Mouse (Mus musculus): ENCODE measurements around the gene Rita1. TPM values are rescaled to one million over a fixed set of nuclear protein-coding genes. Genes with fewer than 3 reads are reported as not detected.

The Rita1 gene
- polyA plus RNA-seq, 1 experiment from 2014 or later, result 3.4 TPM

DNA sequence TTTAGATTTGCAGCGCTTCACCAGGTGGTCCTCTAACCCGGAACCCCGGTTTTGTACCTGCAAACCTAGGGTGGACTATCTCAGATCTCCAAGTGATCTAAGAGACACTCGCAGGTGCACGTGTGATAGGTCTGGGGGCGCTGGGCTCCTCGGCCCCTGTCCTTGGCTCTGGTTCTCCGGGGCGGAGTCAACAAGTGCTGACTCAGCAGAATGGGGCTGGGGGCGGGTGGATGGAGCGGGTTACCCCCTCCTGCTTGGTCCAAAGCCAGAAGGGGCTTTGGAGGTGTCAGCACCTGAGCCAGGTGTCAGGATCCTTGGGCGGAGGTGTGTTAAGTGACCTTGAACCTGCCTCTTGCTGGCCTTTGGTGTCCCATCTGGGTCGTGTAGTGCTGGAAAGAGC, 37.5 kb upstream of the Rita1 start:
- H3K9me3 ChIP-seq (ENCODE audit: low read length), result no peaks in the 10 kb centered on the region
- 0 out of 2 replicates have a peak overlapping the region, but pooled peaks have one; percentile 37 for H3K4me3 ChIP-seq (ENCODE audit: low read depth, low read length)
- H3K4me2 ChIP-seq (ENCODE audit: low read depth, low read length), result peak overlapping the region; percentile 66; the same call in 1 of the 2 replicates
- WGBS (ENCODE audit: insufficient replicate concordance), result 24% methylated on average over 13 of the region's 13 CpGs
- H3K27ac ChIP-seq (ENCODE audit: low read depth), result no peak overlapping the region
- TF ChIP-seq EP300 (IDR thresholded peaks at IDR 0.05; ENCODE audit: low read depth) (no peak), CTCF (IDR thresholded peaks at IDR 0.05; ENCODE audit: low read depth) (no peak)
- peaks cover 27% of the 10 kb centered on the region for H3K27me3 ChIP-seq (ENCODE audit: insufficient read depth, low read length)
- DNase-seq (no peak), ATAC-seq (no peak)
- H3K9ac ChIP-seq (replicated peaks), result no peak overlapping the region
- peaks cover 13% of the 10 kb centered on the region for H3K4me1 ChIP-seq (ENCODE audit: insufficient read depth)
- no peaks in the 10 kb centered on the region for H3K36me3 ChIP-seq (replicated peaks; ENCODE audit: insufficient read depth, low read length)

GRCm38 (mm10) chr5:120649374-120649933, 37.1 kb upstream of the Rita1 start:
- Histone ChIP-seq H3K36me3 (replicated peaks; ENCODE audit: insufficient read depth, low read length) (no peaks in the 10 kb centered on the region), H3K9me3 (ENCODE audit: low read length) (no peaks in the 10 kb centered on the region), H3K4me3 (ENCODE audit: low read depth, low read length) (peak overlapping the region; percentile 37), H3K9ac (replicated peaks) (0 out of 2 replicates have a peak overlapping the region, but pooled peaks have one; percentile 19), H3K27me3 (ENCODE audit: insufficient read depth, low read length) (peaks cover 27% of the 10 kb centered on the region), H3K4me1 (ENCODE audit: insufficient read depth) (peaks cover 13% of the 10 kb centered on the region), H3K4me2 (ENCODE audit: low read depth, low read length) (peak overlapping the region; percentile 66), H3K27ac (ENCODE audit: low read depth) (no peak overlapping the region)
- WGBS (ENCODE audit: insufficient replicate concordance), result 2% methylated on average over 21 of the region's 21 CpGs
- DNase-seq (no peak), ATAC-seq (peak; percentile 24; the same call in 1 of the 2 replicates)
- TF ChIP-seq EP300 (IDR thresholded peaks at IDR 0.05; ENCODE audit: low read depth), result no peak
- TF ChIP-seq CTCF (IDR thresholded peaks at IDR 0.05; ENCODE audit: low read depth), result no peak

DNA sequence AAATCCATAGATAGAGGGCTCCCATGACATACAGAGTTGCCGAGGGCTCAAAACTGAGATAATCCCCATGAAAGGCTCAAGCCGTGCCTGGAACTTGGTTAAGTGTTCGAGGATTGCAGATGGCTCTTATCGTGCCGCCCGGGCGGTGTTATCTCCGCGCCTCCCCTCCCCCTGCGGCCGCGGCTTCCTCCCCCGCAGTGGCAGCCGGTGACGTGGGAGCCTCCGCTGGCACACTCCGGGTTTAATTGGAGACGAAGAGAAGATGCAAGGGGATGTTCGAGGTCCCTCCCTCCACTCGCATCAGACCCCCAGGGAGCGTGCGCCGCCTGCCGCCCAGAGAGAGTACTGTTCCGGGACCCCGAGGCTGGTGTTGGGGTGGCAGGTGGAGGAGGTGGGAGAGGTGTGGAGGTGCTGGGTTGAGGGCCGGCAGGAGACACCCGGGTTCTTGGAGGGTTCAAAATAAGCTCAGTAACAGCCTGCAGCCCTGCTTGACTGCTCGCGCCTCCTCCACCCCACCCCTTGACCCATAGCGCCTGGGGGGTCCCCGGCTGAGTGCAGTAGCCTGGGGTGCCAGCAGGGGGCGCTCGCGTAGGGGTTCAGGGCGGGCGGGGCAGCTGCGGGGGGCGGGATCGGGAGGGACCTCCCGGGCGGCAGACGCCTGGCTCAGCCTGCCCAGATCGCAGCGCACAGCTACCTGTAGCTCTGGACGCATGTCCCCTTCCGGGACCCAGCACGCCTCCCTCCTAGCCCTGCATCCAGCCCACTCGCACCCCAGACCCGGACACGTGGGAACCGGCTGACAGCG, 36.4 kb upstream of the Rita1 start, which contains the start of gene Rasal1:
TSS of gene Rasal1 (plus strand) at position 244 of the 805 bp plus-strand sequence.
- DNase-seq (peak; percentile 73), ATAC-seq (peak; percentile 72)
- H3K27ac ChIP-seq (ENCODE audit: low read depth), result no peak within 1 kb of the TSS
- H3K4me1 ChIP-seq (ENCODE audit: insufficient read depth), result peaks cover 19% of the 10 kb centered on the region
- peaks cover 27% of the 10 kb centered on the region for H3K27me3 ChIP-seq (ENCODE audit: insufficient read depth, low read length)
- H3K4me3 ChIP-seq (ENCODE audit: low read depth, low read length), result peak within 1 kb of the TSS; percentile 37
- under 1% methylated on average over 47 of the region's 53 CpGs for WGBS (ENCODE audit: insufficient replicate concordance)
- no peaks in the 10 kb centered on the region for H3K36me3 ChIP-seq (replicated peaks; ENCODE audit: insufficient read depth, low read length)
- H3K9ac ChIP-seq (replicated peaks), result peak within 1 kb of the TSS; percentile 19
- H3K9me3 ChIP-seq (ENCODE audit: low read length), result no peaks in the 10 kb centered on the region
- peak within 1 kb of the TSS; percentile 66 for H3K4me2 ChIP-seq (ENCODE audit: low read depth, low read length)
- TF ChIP-seq CTCF (IDR thresholded peaks at IDR 0.05; ENCODE audit: low read depth) (peak; percentile 63), EP300 (IDR thresholded peaks at IDR 0.05; ENCODE audit: low read depth) (no peak)

- peaks cover 20% of the 10 kb centered on the region for H3K4me1 ChIP-seq (ENCODE audit: insufficient read depth)
- H3K4me3 ChIP-seq (ENCODE audit: low read depth, low read length), result no peak overlapping the region
- no peaks in the 10 kb centered on the region for H3K36me3 ChIP-seq (replicated peaks; ENCODE audit: insufficient read depth, low read length)
- peaks cover 27% of the 10 kb centered on the region for H3K27me3 ChIP-seq (ENCODE audit: insufficient read depth, low read length)
- 0 out of 2 replicates have a peak overlapping the region, but pooled peaks have one; percentile 66 for H3K4me2 ChIP-seq (ENCODE audit: low read depth, low read length)
- 18% methylated on average over 12 of the region's 12 CpGs for WGBS (ENCODE audit: insufficient replicate concordance)
- no peak for ATAC-seq
- no peaks in the 10 kb centered on the region for H3K9me3 ChIP-seq (ENCODE audit: low read length)
- DNase-seq, result no peak
- H3K27ac ChIP-seq (ENCODE audit: low read depth), result no peak overlapping the region
- TF ChIP-seq EP300 (IDR thresholded peaks at IDR 0.05; ENCODE audit: low read depth) (no peak), CTCF (IDR thresholded peaks at IDR 0.05; ENCODE audit: low read depth) (peak; percentile 20; the same call in 1 of the 2 replicates)
- H3K9ac ChIP-seq (replicated peaks), result no peak overlapping the region
These were observed 35.6 kb upstream of the Rita1 start for GRCm38 (mm10) chr5:120647814-120648491.

- WGBS (ENCODE audit: insufficient replicate concordance), result 55% methylated on average over 4 of the region's 4 CpGs
- ATAC-seq (no peak), DNase-seq (no peak)
- H3K4me1 ChIP-seq (ENCODE audit: insufficient read depth), result peaks cover 20% of the 10 kb centered on the region
- H3K4me3 ChIP-seq (ENCODE audit: low read depth, low read length), result no peak overlapping the region
- H3K9ac ChIP-seq (replicated peaks), result no peak overlapping the region
- no peak overlapping the region for H3K4me2 ChIP-seq (ENCODE audit: low read depth, low read length)
- no peak for TF ChIP-seq CTCF (IDR thresholded peaks at IDR 0.05; ENCODE audit: low read depth)
- no peak for TF ChIP-seq EP300 (IDR thresholded peaks at IDR 0.05; ENCODE audit: low read depth)
- H3K9me3 ChIP-seq (ENCODE audit: low read length), result no peaks in the 10 kb centered on the region
- H3K36me3 ChIP-seq (replicated peaks; ENCODE audit: insufficient read depth, low read length), result no peaks in the 10 kb centered on the region
- H3K27ac ChIP-seq (ENCODE audit: low read depth), result no peak overlapping the region
- peaks cover 27% of the 10 kb centered on the region for H3K27me3 ChIP-seq (ENCODE audit: insufficient read depth, low read length)
These were observed 35.0 kb upstream of the Rita1 start for GRCm38 (mm10) chr5:120647361-120647760.

GRCm38 (mm10) chr5:120645851-120646250, 33.5 kb upstream of the Rita1 start:
- Histone ChIP-seq H3K4me3 (ENCODE audit: low read depth, low read length) (no peak overlapping the region), H3K27me3 (ENCODE audit: insufficient read depth, low read length) (peaks cover 27% of the 10 kb centered on the region), H3K36me3 (replicated peaks; ENCODE audit: insufficient read depth, low read length) (no peaks in the 10 kb centered on the region), H3K4me1 (ENCODE audit: insufficient read depth) (peaks cover 20% of the 10 kb centered on the region), H3K4me2 (ENCODE audit: low read depth, low read length) (no peak overlapping the region), H3K27ac (ENCODE audit: low read depth) (no peak overlapping the region), H3K9me3 (ENCODE audit: low read length) (no peaks in the 10 kb centered on the region), H3K9ac (replicated peaks) (no peak overlapping the region)
- WGBS (ENCODE audit: insufficient replicate concordance), result 40% methylated on average over 6 of the region's 6 CpGs
- TF ChIP-seq EP300 (IDR thresholded peaks at IDR 0.05; ENCODE audit: low read depth), result no peak
- TF ChIP-seq CTCF (IDR thresholded peaks at IDR 0.05; ENCODE audit: low read depth), result no peak
- no peak for DNase-seq
- ATAC-seq, result no peak
